Mouse (Mus musculus) hindbrain, embryonic 14.5 days (tissue): ENCODE measurements around the gene Zbtb43. TPM values are rescaled to one million over a fixed set of nuclear protein-coding genes. Genes with fewer than 3 reads are reported as not detected.

ENCODE experiments used
- polyA plus RNA-seq: library from polyadenylated mRNA; unstranded; fragments of >200 nt; fragmentation: Nextera tagmentation; extraction: Ambion mirVana; gene quantifications from 2 replicates; pipeline ENCODE4 v1.2.1, GENCODE M21; 2014

Gene Zbtb43
- polyA plus RNA-seq, 1 experiment from 2014 or later = 30.5 TPM

Other genes with a start within 250 kb of the Zbtb43 start
- 57.0 and 63.1 TPM in 2 replicates for gene Ralgps1, start 97.1 kb downstream of the Zbtb43 start, polyA plus RNA-seq
- gene Zbtb34, start 37.2 kb downstream of the Zbtb43 start, polyA plus RNA-seq = 10.6 and 11.2 TPM in 2 replicates
- gene Lmx1b, start 172.0 kb upstream of the Zbtb43 start, polyA plus RNA-seq = 6.7 and 8.7 TPM in 2 replicates